Mouse (Mus musculus): ENCODE measurements around the gene Vsig10. TPM values are rescaled to one million over a fixed set of nuclear protein-coding genes. Genes with fewer than 3 reads are reported as not detected.

Gene Vsig10
- polyA plus RNA-seq, 1 experiment from 2014 or later, result 3.9 TPM

Other genes starting within 250 kb of the Vsig10 start
- 39.5 and 40.2 TPM in 2 replicates for gene Suds3, start 203.0 kb upstream of the Vsig10 start, polyA plus RNA-seq (2014; fragmentation: Nextera tagmentation; extraction: Ambion mirVana)
- gene Taok3, start 199.0 kb upstream of the Vsig10 start, polyA plus RNA-seq (2014; fragmentation: Nextera tagmentation; extraction: Ambion mirVana), result 18.1 and 21.6 TPM in 2 replicates
- 617 and 666 TPM in 2 replicates for gene Pebp1, start 31.5 kb upstream of the Vsig10 start, polyA plus RNA-seq (2014; fragmentation: Nextera tagmentation; extraction: Ambion mirVana)
- 88.0 and 89.6 TPM in 2 replicates for gene Wsb2, start 38.2 kb downstream of the Vsig10 start, polyA plus RNA-seq (2014; fragmentation: Nextera tagmentation; extraction: Ambion mirVana)
- 61.9 and 69.1 TPM in 2 replicates for gene Rfc5, start 70.0 kb downstream of the Vsig10 start, polyA plus RNA-seq (2014; fragmentation: Nextera tagmentation; extraction: Ambion mirVana)
- 0.33 and 0.81 TPM in 2 replicates for gene Ksr2, start 94.9 kb downstream of the Vsig10 start, polyA plus RNA-seq (2014; fragmentation: Nextera tagmentation; extraction: Ambion mirVana)

Data from embryonic facial prominence, embryonic 14.5 days (tissue).